Mouse (Mus musculus) limb, embryonic 12.5 days (tissue): ENCODE measurements around the gene Clcn2. TPM values are rescaled to one million over a fixed set of nuclear protein-coding genes. Genes with fewer than 3 reads are reported as not detected.
"Not testable (repeated sequence)": the region's sequence is repeated elsewhere in the genome, so short reads cannot be mapped to it uniquely, and the experiment has no call there.

Source experiments
- ATAC-seq: fragments of 200-750 bp; cut with Nextera tagmentation; 2 replicates; pipeline ENCODE4 v1.8.0; 2017; ENCODE audit warnings: low read depth, moderate TSS enrichment; ENCODE audit not compliant: insufficient number of reproducible peaks, insufficient read depth, low FRiP score, low TSS enrichment
- H3K27ac ChIP-seq: fragments of 300-500 bp; sonication (generic); 2 replicates; pipeline ENCODE4 v1.5.1; 2016; ENCODE audit warnings: mild to moderate bottlenecking, moderate library complexity
- H3K27me3 ChIP-seq: fragments of 300-500 bp; sonication (generic); 2 replicates; pipeline ENCODE4 v1.6.1; 2016; ENCODE audit warnings: mild to moderate bottlenecking, moderate library complexity
- H3K36me3 ChIP-seq: fragments of 300-500 bp; sonication (generic); 2 replicates; pipeline ENCODE4 v1.6.1; 2016; ENCODE audit warnings: mild to moderate bottlenecking, moderate library complexity
- H3K4me1 ChIP-seq: fragments of 300-500 bp; sonication (generic); replicated peaks from 2 replicates; pipeline ENCODE4 v1.6.1; 2016
- H3K4me2 ChIP-seq: fragments of 300-500 bp; sonication (generic); 2 replicates; pipeline ENCODE4 v1.6.1; 2016; ENCODE audit warnings: mild to moderate bottlenecking, moderate library complexity
- H3K4me3 ChIP-seq: fragments of 300-500 bp; sonication (generic); replicated peaks from 2 replicates; pipeline ENCODE4 v1.5.1; 2016; ENCODE audit warnings: mild to moderate bottlenecking
- H3K9ac ChIP-seq: fragments of 300-500 bp; sonication (generic); replicated peaks from 2 replicates; pipeline ENCODE4 v1.6.1; 2016; ENCODE audit warnings: mild to moderate bottlenecking, moderate library complexity
- H3K9me3 ChIP-seq: fragments of 300-500 bp; sonication (generic); 2 replicates; pipeline ENCODE4 v1.6.1; 2016; ENCODE audit warnings: mild to moderate bottlenecking, moderate library complexity
- WGBS: fragments of 180-500 bp; shearing (Covaris S2); methylation state at CpG from one replicate; pipeline ENCODE4 v1.1.7; 2016; 5-methylcytosine and 5-hydroxymethylcytosine counted together
- polyA plus RNA-seq: library from polyadenylated mRNA; unstranded; fragments of >200 nt; fragmentation: Nextera tagmentation; extraction: Ambion mirVana; gene quantifications from 2 replicates; pipeline ENCODE4 v1.2.1, GENCODE M21; 2016

Clcn2 gene
- polyA plus RNA-seq, 1 experiment from 2014 or later = 31.1 TPM

- Histone ChIP-seq H3K9ac (no peak overlapping the region), H3K27ac (no peak overlapping the region), H3K4me3 (no peak overlapping the region), H3K4me1 (peaks cover 19% of the 10 kb centered on the region), H3K36me3 (peaks cover 78% of the 10 kb centered on the region), H3K4me2 (no peak overlapping the region), H3K9me3 (no peaks in the 10 kb centered on the region), H3K27me3 (no peaks in the 10 kb centered on the region)
- WGBS = 76% methylated on average over 4 of the region's 4 CpGs
- no peak for ATAC-seq
These were observed 40.8 kb downstream of the Clcn2 start for GRCm38 (mm10) chr16:20676702-20677101.

GRCm38 (mm10) chr16:20675213-20675612, 42.3 kb downstream of the Clcn2 start:
- Histone ChIP-seq H3K27ac (no peak overlapping the region), H3K9ac (no peak overlapping the region), H3K4me1 (peaks cover 19% of the 10 kb centered on the region), H3K36me3 (peaks cover 63% of the 10 kb centered on the region), H3K4me3 (no peak overlapping the region), H3K4me2 (peak overlapping the region; percentile 99; the same call in 1 of the 2 replicates), H3K9me3 (no peaks in the 10 kb centered on the region), H3K27me3 (no peaks in the 10 kb centered on the region)
- WGBS = 91% methylated on average over 6 of the region's 6 CpGs
- no peak for ATAC-seq

DNA sequence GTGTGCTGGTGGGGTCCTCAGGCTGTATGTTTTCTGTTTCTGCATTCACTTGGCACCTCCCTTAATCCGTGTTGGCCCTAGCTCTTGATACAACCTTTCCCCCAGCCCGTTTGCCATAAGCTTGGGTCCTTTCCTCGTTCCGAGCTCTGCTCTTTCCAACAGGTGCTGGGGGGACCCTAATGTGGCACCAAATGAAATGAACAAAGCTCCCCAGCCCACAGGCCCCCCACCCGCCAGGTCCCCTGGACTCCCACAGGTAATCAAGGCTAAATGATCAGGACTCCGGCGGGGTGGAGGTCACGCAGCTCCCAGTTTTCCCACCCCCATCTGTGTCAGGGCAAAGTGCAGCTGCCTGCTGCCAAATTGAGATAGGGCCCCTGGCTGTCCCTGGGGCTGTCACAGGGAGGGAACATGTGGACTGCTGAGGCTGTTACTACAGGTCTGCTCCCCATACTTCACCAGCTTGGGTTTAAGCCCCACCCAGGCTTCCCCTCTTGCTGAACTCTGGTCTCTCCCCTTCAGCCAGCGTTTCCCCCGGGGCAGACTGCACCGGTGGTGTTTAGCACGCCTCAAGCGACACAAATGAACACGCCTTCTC, 43.7 kb downstream of the Clcn2 start:
- ATAC-seq = no peak
- Histone ChIP-seq H3K4me3 (peak overlapping the region; percentile 99), H3K4me2 (peak overlapping the region; percentile 99), H3K36me3 (peaks cover 49% of the 10 kb centered on the region), H3K27ac (peak overlapping the region; percentile 95), H3K27me3 (no peaks in the 10 kb centered on the region), H3K9ac (peak overlapping the region; percentile 96), H3K9me3 (no peaks in the 10 kb centered on the region), H3K4me1 (peaks cover 19% of the 10 kb centered on the region)
- 6% methylated on average over 14 of the region's 14 CpGs for WGBS

DNA sequence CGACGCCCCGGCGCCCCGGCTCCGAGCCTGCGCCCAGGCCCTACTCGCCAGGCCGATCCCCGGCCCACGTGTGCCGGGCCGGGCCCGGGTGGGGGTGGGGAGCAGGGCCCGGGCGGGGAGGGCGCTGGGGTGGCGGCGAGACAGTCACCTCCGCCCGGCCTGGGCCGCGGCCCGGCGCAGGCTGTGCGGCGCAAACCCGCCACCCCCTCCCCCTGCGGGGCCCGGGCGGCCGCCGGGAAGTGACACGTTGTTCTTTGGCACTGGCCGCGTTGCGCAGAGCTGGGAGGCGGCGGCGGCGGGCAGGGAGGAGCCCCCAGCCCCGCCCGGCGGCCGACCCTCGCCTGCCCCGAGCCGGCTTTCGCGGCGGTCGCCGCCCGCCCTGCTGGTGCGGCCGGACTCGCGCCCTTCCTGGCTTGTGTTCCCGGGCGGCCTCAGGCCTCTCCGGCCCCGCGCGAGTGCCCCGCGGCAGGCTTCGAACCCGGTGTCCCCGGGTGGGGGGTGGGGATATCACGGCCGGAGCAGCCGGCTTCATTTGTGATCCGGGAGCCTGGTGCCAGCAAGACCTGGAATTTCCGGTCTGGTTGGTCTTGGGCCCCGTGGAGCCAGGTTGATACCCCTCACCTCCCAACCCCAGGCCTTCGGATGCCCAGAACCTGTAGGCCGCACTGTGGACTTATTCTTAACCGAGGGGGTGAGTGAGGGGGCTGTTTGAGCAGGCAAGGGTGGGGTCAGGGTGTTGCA, 44.4 kb downstream of the Clcn2 start:
- Histone ChIP-seq H3K4me3 (peak overlapping the region; percentile 99), H3K9me3 (no peaks in the 10 kb centered on the region), H3K9ac (peak overlapping the region; percentile 96), H3K4me2 (peak overlapping the region; percentile 99), H3K27me3 (no peaks in the 10 kb centered on the region), H3K4me1 (peaks cover 19% of the 10 kb centered on the region), H3K36me3 (peaks cover 42% of the 10 kb centered on the region), H3K27ac (peak overlapping the region; percentile 95)
- WGBS = under 1% methylated on average over 57 of the region's 78 CpGs
- ATAC-seq = peak; percentile 72

DNA sequence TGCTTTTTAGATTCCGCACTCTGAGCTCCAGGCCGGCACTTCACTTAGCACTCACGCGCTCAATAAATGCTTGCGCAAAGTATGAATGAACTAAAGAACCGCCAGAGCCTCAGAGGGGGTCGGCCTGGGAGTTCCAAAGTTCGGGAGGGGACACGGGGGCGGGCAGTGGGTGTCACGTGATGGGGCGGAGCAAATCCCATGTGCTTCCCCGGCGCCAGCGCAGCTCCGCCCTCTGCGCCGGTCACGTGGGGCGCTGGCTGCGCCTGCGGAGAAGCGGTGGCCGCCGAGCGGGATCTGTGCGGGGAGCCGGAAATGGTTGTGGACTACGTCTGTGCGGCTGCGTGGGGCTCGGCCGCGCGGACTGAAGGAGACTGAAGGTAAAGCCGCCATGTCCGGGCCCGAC, 45.0 kb downstream of the Clcn2 start:
- under 1% methylated on average over 29 of the region's 38 CpGs for WGBS
- H3K27ac ChIP-seq = peak overlapping the region; percentile 95
- H3K9ac ChIP-seq = peak overlapping the region; percentile 96
- peak overlapping the region; percentile 99 for H3K4me2 ChIP-seq
- peaks cover 19% of the 10 kb centered on the region for H3K4me1 ChIP-seq
- no peaks in the 10 kb centered on the region for H3K27me3 ChIP-seq
- peaks cover 36% of the 10 kb centered on the region for H3K36me3 ChIP-seq
- H3K9me3 ChIP-seq = no peaks in the 10 kb centered on the region
- peak overlapping the region; percentile 99 for H3K4me3 ChIP-seq
- ATAC-seq = peak; percentile 95

- Histone ChIP-seq H3K9ac (no peak overlapping the region), H3K9me3 (no peaks in the 10 kb centered on the region), H3K36me3 (peaks cover 30% of the 10 kb centered on the region), H3K4me3 (peak overlapping the region; percentile 99), H3K4me2 (peak overlapping the region; percentile 58), H3K27ac (peak overlapping the region; percentile 47; the same call in 1 of the 2 replicates), H3K4me1 (peaks cover 19% of the 10 kb centered on the region), H3K27me3 (no peaks in the 10 kb centered on the region)
- 22% methylated on average over 6 of the region's 6 CpGs for WGBS
- ATAC-seq = no peak
These were observed 45.7 kb downstream of the Clcn2 start for GRCm38 (mm10) chr16:20671886-20672285.

- H3K4me3 ChIP-seq = no peak overlapping the region
- no peaks in the 10 kb centered on the region for H3K9me3 ChIP-seq
- peaks cover 19% of the 10 kb centered on the region for H3K4me1 ChIP-seq
- H3K27me3 ChIP-seq = no peaks in the 10 kb centered on the region
- H3K36me3 ChIP-seq = peaks cover 20% of the 10 kb centered on the region
- no peak for ATAC-seq
- 87% methylated on average over 3 of the region's 3 CpGs for WGBS
- no peak overlapping the region for H3K9ac ChIP-seq
- H3K27ac ChIP-seq = no peak overlapping the region
- H3K4me2 ChIP-seq = no peak overlapping the region
These were observed 47.3 kb downstream of the Clcn2 start for GRCm38 (mm10) chr16:20670291-20670690.

DNA sequence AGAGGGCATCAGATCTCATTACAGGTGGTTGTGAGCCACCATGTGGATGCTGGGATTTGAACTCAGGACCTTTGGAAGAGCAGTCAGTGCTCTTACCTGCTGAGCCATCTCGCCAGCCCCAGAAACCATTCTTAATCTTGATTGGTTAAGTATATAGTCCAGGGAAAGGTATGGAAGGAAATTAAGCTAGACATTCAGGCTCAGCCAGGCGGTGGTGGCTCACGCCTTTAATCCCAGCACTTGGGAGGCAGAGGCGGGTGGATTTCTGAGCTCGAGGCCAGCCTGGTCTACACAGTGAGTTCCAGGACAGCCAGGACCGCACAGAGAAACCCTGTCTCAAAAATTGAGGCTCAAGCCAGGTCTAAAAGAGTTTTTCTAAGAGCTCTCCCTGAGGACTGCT, 49.5 kb downstream of the Clcn2 start, which contains the start of gene Eif4g1:
TSS of gene Eif4g1 (plus strand) at position 301 of the 400 bp plus-strand sequence.
- H3K9ac ChIP-seq, H3K27ac ChIP-seq, H3K4me2 ChIP-seq, H3K4me1 ChIP-seq, H3K27me3 ChIP-seq, H3K9me3 ChIP-seq, ATAC-seq, H3K4me3 ChIP-seq: not testable (repeated sequence)
- WGBS = 88% methylated on average over 3 of the region's 6 CpGs
- H3K36me3 ChIP-seq = peaks cover 25% of the 10 kb centered on the region

- WGBS = 93% methylated on average over 4 of the region's 4 CpGs
- no peak for ATAC-seq
- Histone ChIP-seq H3K9ac (no peak overlapping the region), H3K9me3 (no peaks in the 10 kb centered on the region), H3K4me3 (no peak overlapping the region), H3K4me2 (no peak overlapping the region), H3K27me3 (no peaks in the 10 kb centered on the region), H3K36me3 (peaks cover 91% of the 10 kb centered on the region), H3K4me1 (peaks cover 5% of the 10 kb centered on the region), H3K27ac (no peak overlapping the region)
These were observed 59.9 kb downstream of the Clcn2 start for GRCm38 (mm10) chr16:20657661-20658060.

GRCm38 (mm10) chr16:20653315-20653714, 64.2 kb downstream of the Clcn2 start:
- 50% methylated on average over 2 of the region's 2 CpGs for WGBS
- no peak overlapping the region for H3K9ac ChIP-seq
- 0 out of 2 replicates have a peak overlapping the region, but pooled peaks have one; percentile 90 for H3K4me2 ChIP-seq
- H3K27me3 ChIP-seq = no peaks in the 10 kb centered on the region
- H3K9me3 ChIP-seq = no peaks in the 10 kb centered on the region
- H3K4me1 ChIP-seq = peaks cover 13% of the 10 kb centered on the region
- H3K4me3 ChIP-seq = no peak overlapping the region
- no peak overlapping the region for H3K27ac ChIP-seq
- H3K36me3 ChIP-seq = peaks cover 47% of the 10 kb centered on the region
- ATAC-seq = no peak
